Mouse (Mus musculus): ENCODE results near the gene Plpp6. TPM values are rescaled to one million over a fixed set of nuclear protein-coding genes. Genes with fewer than 3 reads are reported as not detected.

Plpp6 gene
- polyA plus RNA-seq, 1 experiment from 2014 or later: 11.4 TPM

DNA sequence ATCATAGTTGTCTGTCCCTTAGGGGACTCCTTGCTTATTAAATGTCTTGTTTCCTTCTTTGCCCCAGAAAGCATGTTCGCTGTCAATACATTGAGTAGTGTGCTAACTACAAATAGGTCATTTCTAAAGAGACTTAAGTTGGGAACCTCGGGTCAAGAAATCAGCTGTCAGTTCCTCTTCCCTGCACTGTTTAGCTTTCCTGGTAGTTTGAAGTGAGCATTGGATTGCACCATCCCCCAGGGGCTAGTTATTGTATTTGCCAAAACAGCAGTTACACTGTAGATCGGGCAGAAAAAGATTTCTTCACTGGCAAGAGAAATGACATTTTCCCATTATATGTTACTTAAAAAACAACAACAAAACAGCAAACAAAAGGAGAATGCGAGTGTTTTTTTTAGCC, 4.4 kb downstream of the Plpp6 start:
- 71% methylated on average over 4 of the region's 4 CpGs for WGBS
- DNase-seq (ENCODE audit: low spot score) (no peak), ATAC-seq (no peak)
- no peak overlapping the region for H3K4me2 ChIP-seq (ENCODE audit: low read length)
- no peaks in the 10 kb centered on the region for H3K27me3 ChIP-seq (replicated peaks; ENCODE audit: control insufficient read depth, insufficient read depth, low read length)
- no peak overlapping the region for H3K27ac ChIP-seq (ENCODE audit: low read depth, low read length)
- no peaks in the 10 kb centered on the region for H3K36me3 ChIP-seq (ENCODE audit: control insufficient read depth, insufficient read depth, low read length)
- no peak overlapping the region for H3K4me3 ChIP-seq (ENCODE audit: low read depth, low read length)
- H3K4me1 ChIP-seq (ENCODE audit: control insufficient read depth, insufficient read depth, low read length): peaks cover 18% of the 10 kb centered on the region
- H3K9ac ChIP-seq (ENCODE audit: low read length): no peak overlapping the region
- no peaks in the 10 kb centered on the region for H3K9me3 ChIP-seq (replicated peaks; ENCODE audit: control insufficient read depth, low read length)

DNA sequence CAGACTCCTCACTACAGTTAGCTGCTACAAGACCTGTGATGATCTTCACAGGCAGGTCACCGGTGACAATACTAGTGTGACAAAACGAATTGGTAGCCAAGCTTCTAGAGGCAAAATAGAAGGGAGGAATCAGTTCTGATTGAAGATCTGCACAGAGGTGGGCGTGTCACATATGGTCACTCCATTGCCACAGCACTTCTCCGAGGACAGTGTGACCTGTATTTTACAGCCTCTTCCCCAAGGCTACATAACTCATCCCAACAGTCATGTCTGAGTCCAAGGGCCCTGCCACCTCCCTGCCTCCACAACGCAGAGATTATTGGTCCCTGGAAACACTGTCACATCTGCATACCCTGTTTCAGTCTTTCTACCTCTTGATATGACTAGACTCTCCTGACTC, 5.5 kb downstream of the Plpp6 start:
- WGBS: 86% methylated on average over 5 of the region's 5 CpGs
- DNase-seq (ENCODE audit: low spot score): no peak
- ATAC-seq: no peak

DNA sequence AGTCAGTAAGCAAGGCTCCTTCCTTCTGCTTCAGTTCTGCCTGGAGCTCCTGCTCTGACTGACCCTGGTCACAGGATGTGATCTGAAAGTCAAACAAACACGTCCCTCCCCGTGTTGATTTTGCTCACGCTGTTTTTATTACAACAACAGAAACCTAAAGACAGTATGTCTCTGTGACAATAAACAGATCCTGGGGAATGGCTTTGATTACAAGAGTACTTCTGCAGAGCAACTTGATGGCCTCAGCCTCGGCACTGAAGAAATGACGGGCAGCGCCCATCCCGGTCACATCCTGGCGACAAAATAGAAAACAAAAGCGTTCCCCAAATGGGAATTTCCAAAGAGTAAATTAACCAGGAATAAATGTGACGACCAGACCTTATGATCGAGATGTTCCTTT, 6.5 kb downstream of the Plpp6 start:
- Histone ChIP-seq H3K9ac (ENCODE audit: low read length) (no peak overlapping the region), H3K9me3 (replicated peaks; ENCODE audit: control insufficient read depth, low read length) (no peaks in the 10 kb centered on the region; the same call in 1 of the 2 replicates), H3K27ac (ENCODE audit: low read depth, low read length) (no peak overlapping the region), H3K4me1 (ENCODE audit: control insufficient read depth, insufficient read depth, low read length) (peaks cover 11% of the 10 kb centered on the region), H3K36me3 (ENCODE audit: control insufficient read depth, insufficient read depth, low read length) (no peaks in the 10 kb centered on the region), H3K4me3 (ENCODE audit: low read depth, low read length) (no peak overlapping the region), H3K4me2 (ENCODE audit: low read length) (no peak overlapping the region), H3K27me3 (replicated peaks; ENCODE audit: control insufficient read depth, insufficient read depth, low read length) (0 out of 2 replicates have a peak, but pooled peaks cover 2% of the 10 kb centered on the region)
- ATAC-seq (no peak), DNase-seq (ENCODE audit: low spot score) (no peak)
- WGBS: 88% methylated on average over 11 of the region's 11 CpGs

More for the DNA sequence above, 5.5 kb downstream of the Plpp6 start:
- H3K27me3 ChIP-seq (replicated peaks; ENCODE audit: control insufficient read depth, insufficient read depth, low read length): no peaks in the 10 kb centered on the region
- H3K9me3 ChIP-seq (replicated peaks; ENCODE audit: control insufficient read depth, low read length): no peaks in the 10 kb centered on the region
- H3K36me3 ChIP-seq (ENCODE audit: control insufficient read depth, insufficient read depth, low read length): no peaks in the 10 kb centered on the region
- H3K9ac ChIP-seq (ENCODE audit: low read length): no peak overlapping the region
- no peak overlapping the region for H3K27ac ChIP-seq (ENCODE audit: low read depth, low read length)
- no peak overlapping the region for H3K4me2 ChIP-seq (ENCODE audit: low read length)
- H3K4me3 ChIP-seq (ENCODE audit: low read depth, low read length): no peak overlapping the region
- H3K4me1 ChIP-seq (ENCODE audit: control insufficient read depth, insufficient read depth, low read length): peaks cover 18% of the 10 kb centered on the region

DNA sequence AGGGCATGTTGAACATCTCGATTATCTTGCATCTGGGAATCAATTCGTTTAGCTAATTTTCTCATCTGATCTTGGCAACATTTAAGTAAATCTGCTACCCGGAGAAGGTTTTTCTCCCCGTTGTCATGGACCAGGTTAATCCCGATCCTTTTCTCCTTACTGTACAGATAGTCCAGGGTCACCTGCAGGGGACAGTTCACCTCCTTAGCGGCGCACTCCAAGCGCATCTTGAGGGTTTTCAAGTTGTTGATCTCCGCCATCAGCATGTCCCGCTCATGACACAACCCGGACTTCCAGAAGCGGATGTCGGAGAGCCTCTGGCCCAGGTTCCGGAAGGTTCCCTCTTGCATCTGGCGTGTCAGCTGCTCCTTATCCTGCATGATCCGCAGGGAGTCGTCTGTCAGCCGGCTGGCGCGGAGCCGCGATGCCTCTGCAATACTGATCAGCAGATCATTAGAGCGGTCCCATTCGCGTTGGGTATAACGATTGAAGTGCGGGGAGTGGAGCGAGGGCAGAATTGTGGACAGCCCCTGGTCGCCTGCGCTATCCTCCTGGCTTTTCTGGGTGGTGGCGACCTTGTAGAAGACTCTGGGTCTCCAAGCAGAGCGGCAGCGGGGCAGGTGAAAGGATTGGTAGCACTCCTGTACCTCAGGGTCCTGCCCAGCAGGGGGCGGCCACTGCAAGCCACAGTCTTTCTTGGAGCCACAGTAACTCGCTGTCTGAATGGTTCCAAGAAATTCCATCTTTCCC, 11.3 kb downstream of the Plpp6 start:
- ATAC-seq (peak; percentile 93), DNase-seq (ENCODE audit: low spot score) (peak; percentile 82)
- H3K27me3 ChIP-seq (replicated peaks; ENCODE audit: control insufficient read depth, insufficient read depth, low read length): 0 out of 2 replicates have a peak, but pooled peaks cover 2% of the 10 kb centered on the region
- H3K4me1 ChIP-seq (ENCODE audit: control insufficient read depth, insufficient read depth, low read length): peaks cover 2% of the 10 kb centered on the region; the same call in 1 of the 2 replicates
- H3K4me3 ChIP-seq (ENCODE audit: low read depth, low read length): peak overlapping the region; percentile 34
- no peak overlapping the region for H3K27ac ChIP-seq (ENCODE audit: low read depth, low read length)
- H3K4me2 ChIP-seq (ENCODE audit: low read length): peak overlapping the region; percentile 62
- no peaks in the 10 kb centered on the region; the same call in 1 of the 2 replicates for H3K9me3 ChIP-seq (replicated peaks; ENCODE audit: control insufficient read depth, low read length)
- H3K36me3 ChIP-seq (ENCODE audit: control insufficient read depth, insufficient read depth, low read length): no peaks in the 10 kb centered on the region
- H3K9ac ChIP-seq (ENCODE audit: low read length): peak overlapping the region; percentile 49
- WGBS: 21% methylated on average over 35 of the region's 35 CpGs

DNA sequence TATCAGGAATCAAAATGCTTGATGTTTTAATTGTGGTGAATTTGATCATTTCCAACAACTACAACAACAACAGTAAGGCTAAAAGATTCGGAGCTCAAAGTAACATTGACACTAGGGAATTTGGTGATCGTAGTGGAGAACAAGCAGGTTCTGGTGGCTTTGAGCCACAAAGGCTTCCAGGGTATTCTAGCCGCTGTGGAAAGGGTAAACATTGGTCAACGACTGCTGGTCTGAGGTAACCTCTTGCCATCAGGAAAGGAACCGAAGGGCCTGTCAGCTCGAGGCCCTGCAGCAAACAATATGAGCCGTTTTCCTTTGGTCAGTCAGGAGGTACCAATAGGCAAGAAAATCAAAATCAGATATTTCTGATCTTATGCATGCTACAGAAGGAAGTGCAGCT, 18.9 kb downstream of the Plpp6 start:
- Histone ChIP-seq H3K4me2 (ENCODE audit: low read length) (no peak overlapping the region), H3K36me3 (ENCODE audit: control insufficient read depth, insufficient read depth, low read length) (no peaks in the 10 kb centered on the region), H3K9ac (ENCODE audit: low read length) (no peak overlapping the region), H3K27me3 (replicated peaks; ENCODE audit: control insufficient read depth, insufficient read depth, low read length) (no peaks in the 10 kb centered on the region), H3K4me3 (ENCODE audit: low read depth, low read length) (no peak overlapping the region), H3K9me3 (replicated peaks; ENCODE audit: control insufficient read depth, low read length) (no peaks in the 10 kb centered on the region), H3K4me1 (ENCODE audit: control insufficient read depth, insufficient read depth, low read length) (no peaks in the 10 kb centered on the region), H3K27ac (ENCODE audit: low read depth, low read length) (no peak overlapping the region)
- ATAC-seq (no peak), DNase-seq (ENCODE audit: low spot score) (no peak)
- WGBS: 89% methylated on average over 7 of the region's 7 CpGs

DNA sequence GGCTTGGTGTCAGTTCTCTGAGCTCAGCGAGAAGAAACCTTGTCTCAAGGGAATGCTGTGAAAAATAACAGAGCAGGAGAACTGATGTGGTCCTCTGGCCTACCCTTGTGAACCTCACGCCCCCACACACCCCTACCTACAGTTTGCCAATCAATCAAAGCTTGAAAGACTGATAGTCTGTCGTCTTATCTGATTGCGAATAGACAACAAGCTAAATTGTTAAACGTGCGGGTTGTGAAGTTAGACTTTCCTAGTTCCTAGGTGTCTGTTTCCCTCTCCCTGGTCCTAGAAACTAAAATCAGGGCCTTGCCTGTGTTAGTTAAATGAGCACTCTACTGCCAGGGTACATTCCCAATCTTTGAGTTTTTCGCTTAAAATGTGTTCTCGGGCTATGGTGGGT, 25.8 kb downstream of the Plpp6 start:
- Histone ChIP-seq H3K27me3 (replicated peaks; ENCODE audit: control insufficient read depth, insufficient read depth, low read length) (no peaks in the 10 kb centered on the region), H3K4me1 (ENCODE audit: control insufficient read depth, insufficient read depth, low read length) (peaks cover 15% of the 10 kb centered on the region), H3K27ac (ENCODE audit: low read depth, low read length) (no peak overlapping the region), H3K4me3 (ENCODE audit: low read depth, low read length) (peak overlapping the region; percentile 92), H3K4me2 (ENCODE audit: low read length) (peak overlapping the region; percentile 75), H3K9ac (ENCODE audit: low read length) (peak overlapping the region; percentile 91; the same call in 1 of the 2 replicates), H3K36me3 (ENCODE audit: control insufficient read depth, insufficient read depth, low read length) (peaks cover 8% of the 10 kb centered on the region; the same call in 1 of the 2 replicates), H3K9me3 (replicated peaks; ENCODE audit: control insufficient read depth, low read length) (no peaks in the 10 kb centered on the region)
- WGBS: 78% methylated on average over 8 of the region's 8 CpGs
- no peak for ATAC-seq
- no peak for DNase-seq (ENCODE audit: low spot score)

DNA sequence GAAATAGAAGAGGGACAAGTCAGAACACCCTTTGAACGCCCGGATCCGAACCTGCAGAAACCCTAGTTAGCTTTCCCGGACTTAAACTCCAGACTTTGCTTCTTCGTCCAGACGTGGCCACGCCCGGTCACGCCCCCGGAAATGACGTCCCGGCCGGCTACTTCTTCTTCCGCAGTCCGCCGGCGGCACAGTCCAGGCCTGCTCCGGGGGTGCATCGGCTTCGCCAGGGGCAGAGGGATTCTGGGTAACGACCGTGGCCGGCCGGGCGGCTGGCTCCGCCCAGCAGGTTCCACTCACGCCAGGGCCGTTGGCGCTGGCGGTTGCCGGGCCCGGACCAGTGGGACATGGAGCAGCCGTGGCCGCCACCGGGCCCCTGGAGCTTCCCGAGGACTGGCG, 26.4 kb downstream of the Plpp6 start, which contains the start of gene Cdc37l1:
TSS of gene Cdc37l1 (plus strand) at position 159 of the 396 bp plus-strand sequence.
- Histone ChIP-seq H3K27ac (ENCODE audit: low read depth, low read length) (peak within 1 kb of the TSS; percentile 79), H3K36me3 (ENCODE audit: control insufficient read depth, insufficient read depth, low read length) (peaks cover 12% of the 10 kb centered on the region), H3K4me2 (ENCODE audit: low read length) (peak within 1 kb of the TSS; percentile 75), H3K4me1 (ENCODE audit: control insufficient read depth, insufficient read depth, low read length) (peaks cover 16% of the 10 kb centered on the region), H3K27me3 (replicated peaks; ENCODE audit: control insufficient read depth, insufficient read depth, low read length) (no peaks in the 10 kb centered on the region), H3K4me3 (ENCODE audit: low read depth, low read length) (peak within 1 kb of the TSS; percentile 92), H3K9ac (ENCODE audit: low read length) (peak within 1 kb of the TSS; percentile 91), H3K9me3 (replicated peaks; ENCODE audit: control insufficient read depth, low read length) (no peaks in the 10 kb centered on the region)
- DNase-seq (ENCODE audit: low spot score) (peak; percentile 96), ATAC-seq (peak; percentile 97)
- 0% methylated on average over 37 of the region's 37 CpGs for WGBS

DNA sequence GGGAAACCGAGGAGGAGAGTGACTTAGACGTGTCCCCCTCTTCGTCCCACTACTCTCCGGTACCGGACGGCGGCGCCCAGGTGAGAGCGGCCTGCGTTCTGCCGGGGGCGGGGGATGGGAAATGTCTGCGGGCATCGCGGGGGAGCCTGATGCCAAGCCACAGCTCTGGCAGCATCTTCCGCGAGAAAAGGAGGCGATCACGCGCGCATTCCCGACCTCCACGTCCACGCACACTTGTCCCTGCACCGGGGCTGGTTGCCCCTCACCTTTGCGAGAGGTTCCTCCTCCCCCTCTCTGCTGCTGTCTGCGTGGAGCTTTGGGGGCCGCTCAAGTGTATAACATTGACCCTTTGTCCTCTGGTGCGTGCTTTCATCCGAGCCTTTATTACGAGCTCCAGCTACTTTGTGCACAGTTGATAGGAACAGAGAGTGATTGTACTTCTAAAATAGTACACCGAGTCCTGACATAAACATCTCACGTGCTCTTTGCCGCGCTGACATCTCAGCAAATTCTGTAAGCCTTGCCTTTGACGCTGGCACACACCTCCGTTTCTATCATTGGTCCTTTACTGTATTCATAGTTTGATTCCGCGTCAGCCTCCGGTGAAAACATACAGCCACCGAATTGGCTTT, 27.0 kb downstream of the Plpp6 start:
- Histone ChIP-seq H3K4me3 (ENCODE audit: low read depth, low read length) (peak overlapping the region; percentile 92), H3K27ac (ENCODE audit: low read depth, low read length) (peak overlapping the region; percentile 79), H3K27me3 (replicated peaks; ENCODE audit: control insufficient read depth, insufficient read depth, low read length) (no peaks in the 10 kb centered on the region), H3K36me3 (ENCODE audit: control insufficient read depth, insufficient read depth, low read length) (peaks cover 18% of the 10 kb centered on the region), H3K9ac (ENCODE audit: low read length) (peak overlapping the region; percentile 91), H3K4me2 (ENCODE audit: low read length) (peak overlapping the region; percentile 75), H3K9me3 (replicated peaks; ENCODE audit: control insufficient read depth, low read length) (no peaks in the 10 kb centered on the region), H3K4me1 (ENCODE audit: control insufficient read depth, insufficient read depth, low read length) (peaks cover 16% of the 10 kb centered on the region)
- peak; percentile 46 for DNase-seq (ENCODE audit: low spot score)
- under 1% methylated on average over 41 of the region's 41 CpGs for WGBS
- ATAC-seq: peak; percentile 54

DNA sequence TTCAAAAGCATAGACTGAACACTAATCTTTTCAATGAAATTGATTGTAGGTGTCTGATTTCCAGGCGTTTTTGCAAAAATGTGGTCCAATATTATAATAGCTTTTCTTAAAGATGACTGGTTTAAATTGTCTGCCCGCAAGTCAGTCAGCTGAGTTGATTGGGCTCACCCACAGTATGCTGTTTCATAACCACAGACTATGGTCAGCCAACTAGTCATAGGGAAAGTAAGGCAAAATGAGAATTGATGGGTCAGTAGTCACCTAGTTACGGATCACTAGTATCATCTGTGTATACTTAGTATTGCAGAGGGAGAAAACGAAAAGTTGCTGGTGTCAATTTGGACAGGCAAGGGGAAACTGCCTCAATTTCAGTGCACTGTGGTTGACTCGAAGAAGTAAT, 27.6 kb downstream of the Plpp6 start:
- no peaks in the 10 kb centered on the region for H3K27me3 ChIP-seq (replicated peaks; ENCODE audit: control insufficient read depth, insufficient read depth, low read length)
- peak overlapping the region; percentile 75 for H3K4me2 ChIP-seq (ENCODE audit: low read length)
- DNase-seq (ENCODE audit: low spot score) (no peak), ATAC-seq (no peak)
- 71% methylated on average over 5 of the region's 5 CpGs for WGBS
- H3K36me3 ChIP-seq (ENCODE audit: control insufficient read depth, insufficient read depth, low read length): peaks cover 24% of the 10 kb centered on the region
- H3K9me3 ChIP-seq (replicated peaks; ENCODE audit: control insufficient read depth, low read length): no peaks in the 10 kb centered on the region
- peaks cover 16% of the 10 kb centered on the region for H3K4me1 ChIP-seq (ENCODE audit: control insufficient read depth, insufficient read depth, low read length)
- H3K4me3 ChIP-seq (ENCODE audit: low read depth, low read length): peak overlapping the region; percentile 92
- H3K27ac ChIP-seq (ENCODE audit: low read depth, low read length): no peak overlapping the region
- H3K9ac ChIP-seq (ENCODE audit: low read length): peak overlapping the region; percentile 91
